Mouse (Mus musculus) regulatory T cell (primary cell): ENCODE data around the gene Cd247.

Experiments
- in situ Hi-C: fragments of 300-600 bp; cut with MboI, MseI; formaldehyde crosslinking; loops from one replicate; pipeline ENCODE4 v1.15.1; 2025; ENCODE audit warnings: high pct_unique_total_duplicates

Gene Cd247

GRCm38 (mm10) chr1:165908806-165909205 lies 120.3 kb downstream of the Cd247 start:
- in situ Hi-C loops: no loop called here

- in situ Hi-C loops: no loop called here
Observed at GRCm38 (mm10) chr1:165909471-165909870, 121.0 kb downstream of the Cd247 start.

- in situ Hi-C loops: no loop called here
Observed at GRCm38 (mm10) chr1:165913720-165914415, 125.4 kb downstream of the Cd247 start.

GRCm38 (mm10) chr1:165914416-165914801 lies 125.9 kb downstream of the Cd247 start:
- in situ Hi-C loops: no loop called here

- in situ Hi-C loops: no loop called here
Observed at GRCm38 (mm10) chr1:165921026-165921425, 132.5 kb downstream of the Cd247 start.

GRCm38 (mm10) chr1:165922488-165922887 lies 134.0 kb downstream of the Cd247 start:
- in situ Hi-C loops: no loop called here

GRCm38 (mm10) chr1:165925207-165925606 lies 136.7 kb downstream of the Cd247 start:
- in situ Hi-C loops: no loop called here
